Mouse (Mus musculus) heart, adult 2 months (tissue): ENCODE results near the gene Plekha8. TPM values are rescaled to one million over a fixed set of nuclear protein-coding genes. Genes with fewer than 3 reads are reported as not detected.

Experiments
- DNase-seq, 2 experiments: peaks; one replicate each; pipeline ENCODE4 v3.0.0; 2021
- H3K27ac ChIP-seq: fragments of 200-600 bp; 2 replicates; pipeline ENCODE4 v1.8.1; 2022
- H3K27me3 ChIP-seq: fragments of 200-500 bp; 2 replicates; pipeline ENCODE4 v1.6.1; 2012; ENCODE audit warnings: mild to moderate bottlenecking, low read length, inconsistent platforms, mixed read lengths; ENCODE audit not compliant: control insufficient read depth, insufficient read depth
- H3K36me3 ChIP-seq: fragments of 200-500 bp; 2 replicates; pipeline ENCODE4 v1.6.1; 2012; ENCODE audit warnings: low read length, inconsistent platforms; ENCODE audit not compliant: control insufficient read depth, insufficient read depth
- H3K4me1 ChIP-seq: fragments of 200-500 bp; 2 replicates; pipeline ENCODE4 v1.6.1; 2011; ENCODE audit warnings: low read length; ENCODE audit not compliant: control insufficient read depth, insufficient read depth
- H3K4me3 ChIP-seq: fragments of 200-600 bp; 2 replicates; pipeline ENCODE4 v1.8.1; 2022
- H3K79me2 ChIP-seq: fragments of 200-500 bp; replicated peaks from 2 replicates; pipeline ENCODE4 v1.6.1; 2012; ENCODE audit warnings: mild to moderate bottlenecking, inconsistent platforms, low read length, moderate library complexity, mixed read lengths; ENCODE audit not compliant: control insufficient read depth, insufficient read depth
- H3K9ac ChIP-seq: fragments of 200-500 bp; 2 replicates; pipeline ENCODE4 v1.6.1; 2012; ENCODE audit warnings: low read depth, mild to moderate bottlenecking, control low read depth, inconsistent platforms, low read length, mixed read lengths
- CTCF ChIP-seq: fragments of 200-600 bp; IDR thresholded peaks from 2 replicates; pipeline ENCODE4 v1.8.1; 2022; ENCODE audit warnings: antibody characterized with exemption, mild to moderate bottlenecking, moderate library complexity
- EP300 ChIP-seq: fragments of 200-500 bp; IDR thresholded peaks from 2 replicates; pipeline ENCODE4 v1.6.1; 2011; ENCODE audit warnings: low read depth, low read length, control low read depth; ENCODE audit not compliant: insufficient read depth
- POLR2A ChIP-seq: fragments of 200-500 bp; IDR thresholded peaks from 2 replicates; pipeline ENCODE4 v1.6.1; 2011; ENCODE audit warnings: mild to moderate bottlenecking, low read depth, low read length, control low read depth; ENCODE audit not compliant: insufficient read depth
- WGBS: fragments of 180-500 bp; shearing (Covaris S2); methylation state at CpG from one replicate; pipeline ENCODE4 v1.1.7; 2018; 5-methylcytosine and 5-hydroxymethylcytosine counted together
- intact Hi-C: fragments of 180-260 bp; cut with DNase I; formaldehyde crosslinking; loops from one replicate; pipeline ENCODE4 v1.15.1; 2025
- polyA plus RNA-seq: library from polyadenylated mRNA; depleted of rRNA; stranded (reverse); fragments of >200 nt; gene quantifications from 2 replicates; pipeline ENCODE4 v1.2.3, GENCODE M21; 2012
- total RNA-seq, 2 experiments: library from RNA; stranded (reverse); gene quantifications; 2 replicates each; pipeline ENCODE4 v1.2.3; 2021

The Plekha8 gene
- total and polyA plus RNA-seq, 3 experiments = 2.6 to 9.7 (median 9.0) TPM

GRCm38 (mm10) chr6:54679686-54680085 is 84.8 kb downstream of the Plekha8 start:
- no peaks in the 10 kb centered on the region for H3K27me3 ChIP-seq
- DNase-seq = no peak

GRCm38 (mm10) chr6:54680891-54681745 is 86.2 kb downstream of the Plekha8 start, which contains the start of gene Mturn:
Gene Mturn, plus strand, starts transcription at chr6:54681624.
- no peaks in the 10 kb centered on the region for H3K79me2 ChIP-seq
- WGBS = 3% methylated on average over 48 of the region's 48 CpGs

More at GRCm38 (mm10) chr6:54679686-54680085, 84.8 kb downstream of the Plekha8 start:
- no peak for TF ChIP-seq POLR2A
- TF ChIP-seq EP300 = no peak
- TF ChIP-seq CTCF = no peak
- Histone ChIP-seq H3K79me2 (no peaks in the 10 kb centered on the region), H3K27ac (no peak overlapping the region), H3K36me3 (no peaks in the 10 kb centered on the region), H3K9ac (no peak overlapping the region), H3K4me3 (no peak overlapping the region), H3K4me1 (peaks cover 3% of the 10 kb centered on the region)
- 69% methylated on average over 5 of the region's 5 CpGs for WGBS
- intact Hi-C loops = loop anchor here (2.0 kb wide), 2 partner anchors 23 to 87 kb away; no protein-coding TSS in a partner anchor

DNA sequence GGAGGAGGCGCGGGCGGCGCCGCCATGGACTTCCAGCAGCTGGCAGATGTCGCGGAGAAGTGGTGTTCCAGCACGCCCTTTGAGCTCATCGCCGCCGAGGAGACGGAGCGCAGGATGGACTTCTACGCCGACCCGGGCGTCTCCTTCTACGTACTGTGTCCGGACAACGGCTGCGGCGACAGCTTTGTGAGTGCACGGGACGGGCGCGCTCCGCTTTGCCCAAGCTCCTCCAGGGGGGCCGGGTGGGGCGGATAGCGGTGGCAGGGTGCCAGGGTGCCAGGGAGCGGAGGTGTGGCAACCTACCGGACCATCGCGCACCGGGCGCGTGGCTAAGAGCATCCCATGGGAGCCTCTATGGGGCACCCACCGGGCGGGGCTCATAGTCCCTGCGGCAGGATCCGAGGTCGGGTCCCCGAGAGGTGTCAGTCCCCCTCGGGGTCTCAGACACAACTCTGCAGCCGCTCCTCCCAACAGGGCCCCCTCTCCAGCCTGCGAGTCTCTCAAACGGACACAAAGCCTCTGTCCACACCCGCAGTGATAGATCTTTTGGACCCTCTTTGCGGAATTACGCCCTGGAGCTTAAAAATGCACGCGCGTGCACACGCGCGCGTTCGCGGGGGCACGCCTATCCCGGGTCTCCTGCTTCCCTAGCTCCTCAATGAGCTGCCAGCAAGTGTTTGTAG is 87.0 kb downstream of the Plekha8 start:
- H3K36me3 ChIP-seq = no peaks in the 10 kb centered on the region
- H3K79me2 ChIP-seq = no peaks in the 10 kb centered on the region
- peak overlapping the region; percentile 93 for H3K4me3 ChIP-seq
- H3K27me3 ChIP-seq = no peaks in the 10 kb centered on the region
- WGBS = under 1% methylated on average over 60 of the region's 61 CpGs
- H3K4me1 ChIP-seq = peaks cover 3% of the 10 kb centered on the region
- intact Hi-C loops = loop anchor here (2.0 kb wide), 3 partner anchors 17 to 89 kb away; no protein-coding TSS in a partner anchor
- peak overlapping the region; percentile 88 for H3K27ac ChIP-seq
- H3K9ac ChIP-seq = peak overlapping the region; percentile 83
- DNase-seq = no peak
- TF ChIP-seq POLR2A (peak; percentile 70), EP300 (peak; percentile 44; the same call in 1 of the 2 replicates), CTCF (peak; percentile 5; the same call in 1 of the 2 replicates)

More at GRCm38 (mm10) chr6:54680891-54681745, 86.2 kb downstream of the Plekha8 start, which contains the start of gene Mturn:
- peak within 1 kb of the TSS; percentile 83 for H3K9ac ChIP-seq
- peak; percentile 99 to 100 for DNase-seq
- intact Hi-C loops = loop anchor here (2.0 kb wide), 2 partner anchors 24 to 88 kb away; no protein-coding TSS in a partner anchor
- H3K36me3 ChIP-seq = no peaks in the 10 kb centered on the region
- TF ChIP-seq POLR2A (no peak; the same call in 1 of the 2 replicates), EP300 (no peak; the same call in 1 of the 2 replicates), CTCF (no peak)
- H3K4me3 ChIP-seq = peak within 1 kb of the TSS; percentile 93
- H3K27me3 ChIP-seq = no peaks in the 10 kb centered on the region
- H3K27ac ChIP-seq = peak within 1 kb of the TSS; percentile 88
- H3K4me1 ChIP-seq = peaks cover 3% of the 10 kb centered on the region

- 94% methylated on average over 4 of the region's 4 CpGs for WGBS
- Histone ChIP-seq H3K4me3 (no peak overlapping the region), H3K9ac (no peak overlapping the region), H3K4me1 (peaks cover 3% of the 10 kb centered on the region), H3K27ac (no peak overlapping the region), H3K27me3 (no peaks in the 10 kb centered on the region), H3K79me2 (no peaks in the 10 kb centered on the region), H3K36me3 (no peaks in the 10 kb centered on the region)
- TF ChIP-seq EP300 (no peak), POLR2A (no peak), CTCF (no peak)
- intact Hi-C loops = no loop called here
- DNase-seq = no peak
These were observed 89.2 kb downstream of the Plekha8 start for GRCm38 (mm10) chr6:54684085-54684484.

DNA sequence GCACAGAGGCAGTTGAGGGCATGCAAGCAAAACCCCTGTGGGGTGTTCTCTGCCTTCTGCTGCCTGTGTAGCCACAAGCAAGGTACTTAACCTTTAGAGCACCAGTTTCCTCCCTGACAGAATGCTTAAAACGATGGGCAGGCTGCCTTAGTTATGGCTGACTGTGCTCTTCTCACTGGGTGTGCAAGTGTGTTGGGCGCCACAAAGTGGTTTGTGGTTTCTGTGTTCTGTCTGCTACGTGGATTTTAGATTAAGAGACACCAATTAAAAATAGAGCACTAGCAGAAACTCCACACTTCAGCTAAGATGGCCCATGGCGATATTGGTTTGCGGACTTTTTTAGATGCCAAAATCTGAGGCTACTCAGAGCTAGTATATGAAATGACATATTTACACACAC is 90.2 kb downstream of the Plekha8 start:
- H3K36me3 ChIP-seq = no peaks in the 10 kb centered on the region
- H3K4me1 ChIP-seq = peaks cover 3% of the 10 kb centered on the region
- no peak overlapping the region for H3K27ac ChIP-seq
- H3K27me3 ChIP-seq = no peaks in the 10 kb centered on the region
- no peaks in the 10 kb centered on the region for H3K79me2 ChIP-seq
- no peak overlapping the region for H3K4me3 ChIP-seq
- DNase-seq = no peak
- no peak overlapping the region for H3K9ac ChIP-seq
- WGBS = 79% methylated on average over 5 of the region's 5 CpGs
- TF ChIP-seq POLR2A (no peak), EP300 (no peak), CTCF (no peak)
- intact Hi-C loops = no loop called here
